Mouse (Mus musculus) lung, embryonic 16.5 days (tissue): ENCODE data around the gene Pi4kb. TPM values are rescaled to one million over a fixed set of nuclear protein-coding genes. Genes with fewer than 3 reads are reported as not detected.
"Not testable (repeated sequence)": the region's sequence is repeated elsewhere in the genome, so short reads cannot be mapped to it uniquely, and the experiment has no call there.

Source experiments
- ATAC-seq: fragments of 200-750 bp; cut with Nextera tagmentation; 2 replicates; pipeline ENCODE4 v1.8.0; 2017; ENCODE audit warnings: low read depth, mild to moderate bottlenecking, moderate library complexity
- H3K27ac ChIP-seq: fragments of 300-500 bp; sonication (generic); 2 replicates; pipeline ENCODE4 v1.5.1; 2014; ENCODE audit warnings: mild to moderate bottlenecking, control low read depth, low read length
- H3K27me3 ChIP-seq: fragments of 300-500 bp; sonication (generic); 2 replicates; pipeline ENCODE4 v1.6.1; 2014; ENCODE audit warnings: low read depth, low read length, mixed read lengths; ENCODE audit not compliant: control insufficient read depth, insufficient read depth
- H3K36me3 ChIP-seq: fragments of 300-500 bp; sonication (generic); 2 replicates; pipeline ENCODE4 v1.6.1; 2014; ENCODE audit warnings: low read length; ENCODE audit not compliant: control insufficient read depth, insufficient read depth
- H3K4me1 ChIP-seq: fragments of 300-500 bp; sonication (generic); replicated peaks from 2 replicates; pipeline ENCODE4 v1.6.1; 2014; ENCODE audit warnings: low read length, mixed read lengths; ENCODE audit not compliant: control insufficient read depth, insufficient read depth
- H3K4me2 ChIP-seq: fragments of 300-500 bp; sonication (generic); 2 replicates; pipeline ENCODE4 v1.6.1; 2014; ENCODE audit warnings: low read depth, low read length, control low read depth
- H3K4me3 ChIP-seq: fragments of 300-500 bp; sonication (generic); 2 replicates; pipeline ENCODE4 v1.5.1; 2014; ENCODE audit warnings: mild to moderate bottlenecking, low read length, control low read depth
- H3K9ac ChIP-seq: fragments of 300-500 bp; sonication (generic); 2 replicates; pipeline ENCODE4 v1.6.1; 2014; ENCODE audit warnings: low read length, control low read depth
- H3K9me3 ChIP-seq: fragments of 300-500 bp; sonication (generic); 2 replicates; pipeline ENCODE4 v1.6.1; 2016; ENCODE audit warnings: low read length; ENCODE audit not compliant: control insufficient read depth
- WGBS: fragments of 180-500 bp; shearing (Covaris S2); extraction: QIAGEN DNeasy Blood & Tissue Kit; methylation state at CpG from one replicate; pipeline ENCODE4 v1.1.7; 2014; 5-methylcytosine and 5-hydroxymethylcytosine counted together
- polyA plus RNA-seq: library from polyadenylated mRNA; unstranded; fragments of >200 nt; fragmentation: Nextera tagmentation; extraction: Ambion mirVana; gene quantifications from 2 replicates; pipeline ENCODE4 v1.2.1, GENCODE M21; 2015

Gene Pi4kb
- polyA plus RNA-seq, 1 experiment from 2014 or later: 25.7 TPM

GRCm38 (mm10) chr3:94934564-94934963 lies 40.0 kb upstream of the Pi4kb start:
- not testable (repeated sequence) for H3K9ac ChIP-seq, H3K9me3 ChIP-seq, H3K36me3 ChIP-seq, ATAC-seq, H3K27me3 ChIP-seq
- Histone ChIP-seq H3K4me3 (0 out of 2 replicates have a peak overlapping the region, but pooled peaks have one; percentile 6), H3K4me1 (peaks cover 12% of the 10 kb centered on the region), H3K4me2 (peak overlapping the region; percentile 34), H3K27ac (peak overlapping the region; percentile 55; the same call in 1 of the 2 replicates)
- 91% methylated on average over 3 of the region's 3 CpGs for WGBS

DNA sequence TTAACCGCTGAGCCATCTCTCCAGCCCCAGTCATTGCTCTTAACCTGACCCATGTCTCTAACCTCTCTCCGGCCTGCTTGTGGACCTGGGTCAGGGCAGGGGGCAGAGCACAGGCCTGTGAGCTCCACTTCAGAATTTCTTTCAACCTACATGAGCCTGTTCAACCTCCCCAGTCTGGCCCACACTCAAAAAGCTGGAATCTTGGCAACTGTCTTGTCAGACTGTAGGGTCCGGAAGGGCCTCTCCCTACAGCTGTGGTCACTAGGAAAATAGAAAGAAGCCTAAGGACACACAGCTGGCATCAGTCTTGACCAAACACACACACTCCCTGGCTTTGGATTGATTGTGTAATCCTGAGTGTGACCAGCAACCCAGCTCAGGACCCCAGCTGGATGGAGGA lies 39.2 kb upstream of the Pi4kb start:
- H3K9ac ChIP-seq, H3K9me3 ChIP-seq, H3K36me3 ChIP-seq, H3K27me3 ChIP-seq: not testable (repeated sequence)
- Histone ChIP-seq H3K27ac (peak overlapping the region; percentile 68), H3K4me3 (peak overlapping the region; percentile 10; the same call in 1 of the 2 replicates), H3K4me1 (peaks cover 12% of the 10 kb centered on the region), H3K4me2 (peak overlapping the region; percentile 20; the same call in 1 of the 2 replicates)
- ATAC-seq: peak; percentile 61
- 59% methylated on average over 3 of the region's 3 CpGs for WGBS

DNA sequence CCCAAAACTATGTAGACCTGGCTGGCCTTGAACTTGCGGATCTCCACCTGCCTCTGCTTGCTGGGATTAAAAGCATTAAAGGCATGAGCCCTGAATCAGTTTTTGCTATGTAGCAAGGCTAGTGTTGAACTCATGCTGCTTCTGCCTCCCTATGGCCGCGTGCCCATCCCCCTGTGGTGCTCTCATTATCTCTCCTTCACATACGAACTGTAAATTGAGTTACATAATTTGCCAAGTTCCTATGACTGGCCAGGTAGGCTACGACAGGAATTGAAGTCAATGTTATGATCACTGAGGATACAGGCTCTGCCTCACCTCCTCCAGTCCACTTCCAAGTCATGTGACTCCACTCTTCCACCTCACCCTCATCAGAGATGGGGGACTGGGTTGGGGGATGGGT lies 38.4 kb upstream of the Pi4kb start:
- not testable (repeated sequence) for H3K36me3 ChIP-seq, ATAC-seq, H3K4me1 ChIP-seq, H3K4me3 ChIP-seq, H3K27me3 ChIP-seq, H3K9ac ChIP-seq, H3K9me3 ChIP-seq
- Histone ChIP-seq H3K27ac (peak overlapping the region; percentile 68; the same call in 1 of the 2 replicates), H3K4me2 (peak overlapping the region; percentile 20; the same call in 1 of the 2 replicates)
- WGBS: 73% methylated on average over 4 of the region's 5 CpGs

DNA sequence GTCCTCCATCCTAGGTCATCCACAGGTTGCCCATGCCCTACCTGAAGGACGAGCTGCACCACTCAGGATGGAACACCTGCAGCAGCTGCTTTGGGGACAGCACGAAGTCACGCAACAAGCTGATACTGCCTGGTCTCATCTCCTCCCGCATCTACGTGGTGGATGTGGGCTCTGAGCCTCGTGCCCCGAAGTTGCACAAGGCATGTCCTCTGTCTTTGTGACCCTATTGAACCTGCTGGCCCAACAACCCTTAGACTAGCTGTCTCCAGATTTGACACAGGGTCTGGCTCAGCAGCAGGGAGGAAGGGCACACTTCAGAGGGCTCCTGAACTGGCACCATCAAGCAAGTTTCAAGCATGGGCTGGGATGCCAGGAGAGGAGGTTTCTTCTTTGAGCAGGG lies 37.3 kb upstream of the Pi4kb start:
- not testable (repeated sequence) for H3K4me1 ChIP-seq, H3K36me3 ChIP-seq, ATAC-seq, H3K9ac ChIP-seq, H3K4me2 ChIP-seq, H3K4me3 ChIP-seq, H3K9me3 ChIP-seq, H3K27ac ChIP-seq, H3K27me3 ChIP-seq
- WGBS: 89% methylated on average over 6 of the region's 7 CpGs

DNA sequence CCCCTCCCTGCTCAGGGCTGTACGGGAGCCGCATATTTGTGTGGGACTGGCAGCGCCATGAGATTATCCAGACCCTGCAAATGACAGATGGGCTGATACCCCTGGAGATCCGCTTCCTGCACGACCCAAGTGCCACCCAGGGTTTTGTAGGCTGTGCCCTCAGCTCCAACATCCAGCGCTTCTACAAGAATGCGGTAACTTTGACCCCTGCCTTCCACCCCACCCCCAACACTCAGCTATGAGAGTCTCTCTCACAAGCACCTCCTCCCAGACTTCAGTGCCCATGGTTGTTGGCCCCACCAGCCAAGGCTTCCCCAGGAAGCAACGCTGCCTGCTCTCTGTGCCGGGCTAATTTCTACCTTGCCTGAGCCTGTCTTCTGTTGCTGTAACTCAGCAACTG lies 34.5 kb upstream of the Pi4kb start:
- 38% methylated on average over 9 of the region's 9 CpGs for WGBS
- not testable (repeated sequence) for H3K4me3 ChIP-seq, H3K4me2 ChIP-seq, H3K27me3 ChIP-seq, H3K4me1 ChIP-seq, H3K9ac ChIP-seq, H3K36me3 ChIP-seq, H3K9me3 ChIP-seq, ATAC-seq, H3K27ac ChIP-seq

DNA sequence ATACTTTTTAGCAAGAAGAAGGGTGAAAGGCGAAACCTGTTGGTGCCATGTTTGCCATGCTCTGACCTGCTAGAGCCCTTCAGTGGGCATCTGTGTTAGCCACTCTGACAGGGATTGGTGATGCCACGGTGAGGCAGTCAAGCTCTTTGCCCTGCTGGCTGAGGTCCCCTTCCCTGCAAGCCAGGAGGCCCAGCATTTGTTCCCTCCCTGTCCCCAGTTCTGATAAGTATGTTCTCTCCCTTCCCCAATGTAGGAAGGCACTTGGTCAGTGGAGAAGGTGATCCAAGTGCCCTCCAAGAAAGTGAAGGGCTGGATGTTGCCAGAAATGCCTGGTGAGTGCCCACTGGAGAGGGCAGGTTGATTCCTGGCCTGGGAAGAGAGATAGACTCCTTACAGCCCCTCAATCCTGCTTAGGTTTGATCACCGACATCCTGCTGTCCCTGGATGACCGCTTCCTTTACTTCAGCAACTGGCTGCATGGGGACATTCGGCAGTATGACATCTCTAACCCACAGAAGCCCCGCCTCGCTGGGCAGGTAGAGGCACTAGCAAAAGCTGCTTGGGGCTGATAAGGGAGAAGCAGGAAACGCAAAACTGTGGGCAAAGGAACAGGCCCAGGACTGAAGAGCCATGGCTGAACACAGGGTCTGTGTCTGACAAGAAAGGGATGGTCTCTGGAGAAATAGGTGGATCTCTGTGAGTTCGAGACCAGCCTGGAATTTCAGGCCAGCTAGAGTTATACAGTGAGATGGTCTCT lies 32.1 kb upstream of the Pi4kb start:
- H3K9ac ChIP-seq, H3K27ac ChIP-seq, H3K36me3 ChIP-seq, H3K4me2 ChIP-seq, ATAC-seq, H3K27me3 ChIP-seq, H3K4me3 ChIP-seq, H3K9me3 ChIP-seq, H3K4me1 ChIP-seq: not testable (repeated sequence)
- WGBS: 67% methylated on average over 8 of the region's 9 CpGs

- not testable (repeated sequence) for H3K4me3 ChIP-seq, H3K27me3 ChIP-seq, H3K4me1 ChIP-seq, H3K36me3 ChIP-seq, H3K4me2 ChIP-seq, H3K9me3 ChIP-seq, H3K9ac ChIP-seq, H3K27ac ChIP-seq
- peak; percentile 30; the same call in 1 of the 2 replicates for ATAC-seq
- 36% methylated on average over 3 of the region's 4 CpGs for WGBS
Observed at GRCm38 (mm10) chr3:94943706-94944105, 30.8 kb upstream of the Pi4kb start.

GRCm38 (mm10) chr3:94948066-94948614 lies 26.4 kb upstream of the Pi4kb start:
- H3K9ac ChIP-seq: no peak overlapping the region
- H3K36me3 ChIP-seq: no peaks in the 10 kb centered on the region
- ATAC-seq: no peak
- H3K27ac ChIP-seq: no peak overlapping the region
- no peak overlapping the region for H3K4me3 ChIP-seq
- H3K4me2 ChIP-seq: no peak overlapping the region
- H3K4me1 ChIP-seq: peaks cover 11% of the 10 kb centered on the region
- H3K9me3 ChIP-seq: no peaks in the 10 kb centered on the region
- no peaks in the 10 kb centered on the region for H3K27me3 ChIP-seq
- 64% methylated on average over 3 of the region's 3 CpGs for WGBS

- no peak for ATAC-seq
- no peaks in the 10 kb centered on the region for H3K36me3 ChIP-seq
- WGBS: 71% methylated on average over 3 of the region's 3 CpGs
Observed at GRCm38 (mm10) chr3:94949645-94950044, 24.9 kb upstream of the Pi4kb start.

More at GRCm38 (mm10) chr3:94949645-94950044, 24.9 kb upstream of the Pi4kb start:
- Histone ChIP-seq H3K4me3 (no peak overlapping the region), H3K9ac (no peak overlapping the region), H3K4me2 (no peak overlapping the region), H3K27me3 (no peaks in the 10 kb centered on the region), H3K4me1 (peaks cover 11% of the 10 kb centered on the region), H3K27ac (no peak overlapping the region), H3K9me3 (no peaks in the 10 kb centered on the region)
